Mouse (Mus musculus) heart, postnatal 0 days (tissue): ENCODE measurements around the gene Tmem63c. TPM values are rescaled to one million over a fixed set of nuclear protein-coding genes. Genes with fewer than 3 reads are reported as not detected.

ENCODE experiments used
- ATAC-seq: fragments of 200-750 bp; cut with Nextera tagmentation; 2 replicates; pipeline ENCODE4 v1.8.0; 2017; ENCODE audit warnings: low read depth, moderate number of reproducible peaks, moderate library complexity; ENCODE audit not compliant: insufficient read depth
- DNase-seq: peaks from one replicate; pipeline ENCODE4 v3.0.0-alpha.2; 2016; ENCODE audit warnings: low spot score
- H3K27ac ChIP-seq: fragments of 300-500 bp; sonication (generic); 2 replicates; pipeline ENCODE4 v1.5.1; 2014; ENCODE audit warnings: low read depth, mild to moderate bottlenecking
- H3K27me3 ChIP-seq: fragments of 300-500 bp; sonication (generic); 2 replicates; pipeline ENCODE4 v1.6.1; 2014; ENCODE audit warnings: low read length, mixed read lengths; ENCODE audit not compliant: control insufficient read depth, insufficient read depth
- H3K36me3 ChIP-seq: fragments of 300-500 bp; sonication (generic); replicated peaks from 2 replicates; pipeline ENCODE4 v1.6.1; 2014; ENCODE audit warnings: low read length, mixed read lengths; ENCODE audit not compliant: control insufficient read depth, insufficient read depth
- H3K4me1 ChIP-seq: fragments of 300-500 bp; sonication (generic); 2 replicates; pipeline ENCODE4 v1.6.1; 2014; ENCODE audit warnings: antibody characterized with exemption; ENCODE audit not compliant: control insufficient read depth, insufficient read depth
- H3K4me2 ChIP-seq: fragments of 300-500 bp; sonication (generic); 2 replicates; pipeline ENCODE4 v1.6.1; 2014; ENCODE audit warnings: low read depth, mild to moderate bottlenecking, low read length, moderate library complexity
- H3K4me3 ChIP-seq: fragments of 300-500 bp; sonication (generic); 2 replicates; pipeline ENCODE4 v1.5.1; 2014; ENCODE audit warnings: low read depth, low read length
- H3K9ac ChIP-seq: fragments of 300-500 bp; sonication (generic); replicated peaks from 2 replicates; pipeline ENCODE4 v1.6.1; 2014; ENCODE audit warnings: low read depth, low read length, mixed read lengths
- H3K9me3 ChIP-seq: fragments of 300-500 bp; sonication (generic); replicated peaks from 2 replicates; pipeline ENCODE4 v1.6.1; 2016; ENCODE audit warnings: low read length; ENCODE audit not compliant: control insufficient read depth
- CTCF ChIP-seq: IDR thresholded peaks from 2 replicates; pipeline ENCODE4 v1.5.1; 2016; ENCODE audit warnings: antibody characterized with exemption, control low read depth, low read depth
- EP300 ChIP-seq: IDR thresholded peaks from 2 replicates; pipeline ENCODE4 v1.6.1; 2016; ENCODE audit warnings: antibody characterized with exemption, low read depth
- WGBS: fragments of 180-500 bp; shearing (Covaris S2); extraction: QIAGEN DNeasy Blood & Tissue Kit; methylation state at CpG from one replicate; pipeline ENCODE4 v1.1.7; 2014; 5-methylcytosine and 5-hydroxymethylcytosine counted together
- polyA plus RNA-seq: library from polyadenylated mRNA; unstranded; fragments of >200 nt; fragmentation: Nextera tagmentation; extraction: Ambion mirVana; gene quantifications from 2 replicates; pipeline ENCODE4 v1.2.1, GENCODE M21; 2015
- total RNA-seq: library from RNA; depleted of rRNA; stranded (reverse); fragments of >200 nt; gene quantifications from 2 replicates; pipeline ENCODE4 v1.2.3, GENCODE M21; 2014; ENCODE audit warnings: low replicate concordance

Gene Tmem63c
- total and polyA plus RNA-seq, 2 experiments from 2014 or later = not detected

GRCm38 (mm10) chr12:87093249-87093648 is 72.1 kb downstream of the Tmem63c start:
- WGBS = 56% methylated on average over 4 of the region's 4 CpGs
- Histone ChIP-seq H3K4me3 (no peak overlapping the region), H3K36me3 (no peaks in the 10 kb centered on the region), H3K4me2 (no peak overlapping the region), H3K9ac (no peak overlapping the region), H3K4me1 (peaks cover 8% of the 10 kb centered on the region), H3K27me3 (no peaks in the 10 kb centered on the region), H3K27ac (no peak overlapping the region), H3K9me3 (no peaks in the 10 kb centered on the region)
- ATAC-seq (no peak), DNase-seq (no peak)
- TF ChIP-seq EP300 (no peak), CTCF (no peak)

GRCm38 (mm10) chr12:87093671-87094070 is 72.5 kb downstream of the Tmem63c start:
- no peaks in the 10 kb centered on the region for H3K36me3 ChIP-seq
- peaks cover 8% of the 10 kb centered on the region; the same call in 1 of the 2 replicates for H3K4me1 ChIP-seq
- no peak overlapping the region for H3K4me3 ChIP-seq
- no peak overlapping the region for H3K9ac ChIP-seq
- TF ChIP-seq CTCF = no peak
- TF ChIP-seq EP300 = no peak
- H3K4me2 ChIP-seq = no peak overlapping the region
- H3K27me3 ChIP-seq = no peaks in the 10 kb centered on the region
- no peak overlapping the region for H3K27ac ChIP-seq
- 66% methylated on average over 6 of the region's 6 CpGs for WGBS
- DNase-seq = no peak
- no peaks in the 10 kb centered on the region for H3K9me3 ChIP-seq
- no peak for ATAC-seq

DNA sequence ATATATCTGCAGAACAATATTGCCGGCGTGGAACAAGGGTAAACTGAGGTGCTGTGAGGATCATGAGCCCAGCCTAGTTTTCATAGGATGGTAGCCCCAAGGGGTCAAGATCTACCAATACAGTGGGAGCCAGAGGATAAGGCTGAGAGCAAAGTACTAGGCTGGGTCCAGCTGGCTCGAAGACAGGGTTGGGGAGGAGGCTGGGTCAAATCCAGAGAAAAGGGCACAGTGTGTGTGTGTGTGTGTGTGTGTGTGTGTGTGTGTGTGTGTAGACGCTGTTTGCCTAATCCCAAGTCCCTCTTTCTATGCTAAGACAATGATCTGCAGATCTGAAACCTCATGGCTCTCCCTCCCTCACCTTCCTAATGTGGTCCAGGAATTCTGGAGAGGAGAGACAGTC is 79.2 kb downstream of the Tmem63c start:
- no peaks in the 10 kb centered on the region for H3K36me3 ChIP-seq
- H3K4me3 ChIP-seq = no peak overlapping the region
- ATAC-seq (no peak), DNase-seq (no peak)
- no peak overlapping the region for H3K4me2 ChIP-seq
- peaks cover 20% of the 10 kb centered on the region for H3K27me3 ChIP-seq
- TF ChIP-seq EP300 = no peak
- TF ChIP-seq CTCF = no peak
- 89% methylated on average over 4 of the region's 4 CpGs for WGBS
- 0 out of 2 replicates have a peak, but pooled peaks cover 3% of the 10 kb centered on the region for H3K4me1 ChIP-seq
- H3K9me3 ChIP-seq = no peaks in the 10 kb centered on the region
- H3K27ac ChIP-seq = no peak overlapping the region
- no peak overlapping the region for H3K9ac ChIP-seq

- Histone ChIP-seq H3K4me3 (peak within 1 kb of the TSS; percentile 28), H3K9ac (no peak within 1 kb of the TSS), H3K27me3 (peaks cover 20% of the 10 kb centered on the region), H3K27ac (no peak within 1 kb of the TSS), H3K4me2 (peak within 1 kb of the TSS; percentile 49), H3K4me1 (0 out of 2 replicates have a peak, but pooled peaks cover 3% of the 10 kb centered on the region), H3K9me3 (no peaks in the 10 kb centered on the region), H3K36me3 (no peaks in the 10 kb centered on the region)
- 0 out of 2 replicates have a peak, but pooled peaks have one; percentile 30 for ATAC-seq
- DNase-seq = no peak
- TF ChIP-seq CTCF (no peak), EP300 (no peak)
- WGBS = 5% methylated on average over 32 of the region's 32 CpGs
These were observed 81.1 kb downstream of the Tmem63c start, which contains the start of gene Ngb for GRCm38 (mm10) chr12:87102165-87102631. Ngb (minus strand) TSS chr12:87102539.

GRCm38 (mm10) chr12:87103471-87103870 is 82.3 kb downstream of the Tmem63c start:
- H3K27me3 ChIP-seq = peaks cover 20% of the 10 kb centered on the region

GRCm38 (mm10) chr12:87104796-87105195 is 83.7 kb downstream of the Tmem63c start:
- DNase-seq (no peak), ATAC-seq (no peak)
- H3K4me2 ChIP-seq = no peak overlapping the region
- 0 out of 2 replicates have a peak, but pooled peaks cover 3% of the 10 kb centered on the region for H3K4me1 ChIP-seq
- TF ChIP-seq EP300 (no peak), CTCF (no peak)
- H3K4me3 ChIP-seq = no peak overlapping the region
- H3K9me3 ChIP-seq = no peaks in the 10 kb centered on the region
- peaks cover 17% of the 10 kb centered on the region for H3K36me3 ChIP-seq
- WGBS = 80% methylated on average over 4 of the region's 4 CpGs
- no peak overlapping the region for H3K27ac ChIP-seq
- no peak overlapping the region for H3K9ac ChIP-seq
- peaks cover 20% of the 10 kb centered on the region for H3K27me3 ChIP-seq

More at GRCm38 (mm10) chr12:87103471-87103870, 82.3 kb downstream of the Tmem63c start:
- Histone ChIP-seq H3K9ac (no peak overlapping the region), H3K27ac (no peak overlapping the region), H3K4me1 (0 out of 2 replicates have a peak, but pooled peaks cover 3% of the 10 kb centered on the region), H3K36me3 (peaks cover 5% of the 10 kb centered on the region), H3K4me2 (no peak overlapping the region), H3K4me3 (no peak overlapping the region), H3K9me3 (no peaks in the 10 kb centered on the region)
- WGBS = 88% methylated on average over 4 of the region's 4 CpGs
- no peak for TF ChIP-seq CTCF
- no peak for TF ChIP-seq EP300
- ATAC-seq (no peak), DNase-seq (no peak)
